Mouse (Mus musculus) retina, postnatal 1 day (tissue): ENCODE data around the gene 5330417C22Rik.
A peak's percentile ranks its signal among the peaks of the same experiment; 100 is the strongest.
"Not testable (repeated sequence)": the region's sequence is repeated elsewhere in the genome, so short reads cannot be mapped to it uniquely, and the experiment has no call there.

ENCODE experiments used
- DNase-seq: peaks from one replicate; pipeline ENCODE4 v3.0.0-alpha.2; 2012

5330417C22Rik gene

DNA sequence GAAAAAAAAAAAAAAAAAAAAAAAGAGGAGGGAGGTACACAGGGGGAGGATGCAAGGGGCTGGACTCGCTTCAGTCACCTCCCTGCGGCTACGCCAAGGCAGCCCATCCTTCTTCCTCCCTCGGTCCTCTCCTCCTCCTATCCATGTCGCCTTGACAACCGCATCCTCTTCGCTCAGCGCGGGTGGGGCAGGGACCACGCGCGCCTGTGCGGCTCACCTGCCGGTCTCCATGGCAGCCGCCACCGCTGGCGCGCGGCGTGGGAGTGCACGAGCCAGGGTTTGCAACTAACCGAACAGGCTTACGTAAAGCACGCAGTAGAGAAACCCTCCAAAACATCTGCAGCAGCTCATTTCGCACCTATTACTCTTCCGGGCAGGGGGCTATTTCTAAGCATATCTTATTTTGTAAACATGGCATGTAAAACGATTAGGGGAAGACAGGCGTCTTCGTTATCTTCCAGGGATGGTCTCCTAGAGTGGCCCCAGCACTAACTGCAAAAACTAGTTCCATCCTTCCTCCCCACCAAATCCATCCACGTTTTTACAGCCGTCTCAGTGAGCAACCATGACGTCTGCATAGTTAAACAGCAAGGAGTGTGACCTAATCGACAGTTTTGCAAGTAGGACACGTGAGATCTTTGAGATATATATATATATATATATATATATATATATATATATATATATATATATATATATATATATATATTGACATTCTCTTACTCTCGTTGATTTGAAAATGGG, at the start of gene 5330417C22Rik:
5330417C22Rik (minus strand) TSS at position 20 of the 744 bp plus-strand sequence.
- DNase-seq: peak; percentile 78

DNA sequence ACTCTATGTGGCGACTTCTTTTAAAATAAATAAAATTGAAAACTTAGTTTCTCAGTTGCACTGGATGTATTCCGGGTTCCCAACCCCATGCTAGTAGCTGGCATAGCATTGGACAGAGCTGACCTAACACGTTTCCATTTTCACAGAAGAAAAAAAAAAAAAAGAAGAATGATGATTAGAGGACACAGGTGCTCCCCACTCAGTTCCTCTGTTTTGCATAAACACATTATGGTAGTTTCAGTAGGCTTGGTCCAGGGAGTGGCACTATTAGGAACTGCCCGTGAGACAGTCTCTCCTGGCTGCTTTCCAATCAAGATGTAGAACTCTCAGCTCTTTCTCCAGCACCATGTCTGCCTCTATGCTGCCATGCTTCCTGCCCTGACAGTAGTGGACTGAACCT, 48.2 kb upstream of the 5330417C22Rik start:
- DNase-seq: no peak

DNA sequence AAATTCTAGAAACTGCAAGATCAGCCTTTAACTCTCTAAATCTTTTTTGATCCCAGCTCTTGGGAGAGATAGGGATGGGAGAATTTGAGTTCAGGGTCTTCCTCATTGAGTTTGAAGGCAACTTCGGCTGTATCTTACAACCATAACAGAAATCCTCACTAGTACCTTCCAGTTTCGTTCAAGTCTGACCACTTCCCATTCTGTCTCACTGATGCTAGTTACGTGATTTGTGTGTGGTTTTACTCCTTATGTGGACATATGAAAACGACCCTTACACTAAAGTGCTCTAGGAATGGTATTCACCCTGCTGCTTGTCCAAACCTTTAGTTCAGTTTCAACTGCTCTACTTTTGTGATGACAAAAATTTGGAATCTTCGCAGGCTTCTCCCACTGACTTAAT, 37.7 kb upstream of the 5330417C22Rik start:
- no peak for DNase-seq

DNA sequence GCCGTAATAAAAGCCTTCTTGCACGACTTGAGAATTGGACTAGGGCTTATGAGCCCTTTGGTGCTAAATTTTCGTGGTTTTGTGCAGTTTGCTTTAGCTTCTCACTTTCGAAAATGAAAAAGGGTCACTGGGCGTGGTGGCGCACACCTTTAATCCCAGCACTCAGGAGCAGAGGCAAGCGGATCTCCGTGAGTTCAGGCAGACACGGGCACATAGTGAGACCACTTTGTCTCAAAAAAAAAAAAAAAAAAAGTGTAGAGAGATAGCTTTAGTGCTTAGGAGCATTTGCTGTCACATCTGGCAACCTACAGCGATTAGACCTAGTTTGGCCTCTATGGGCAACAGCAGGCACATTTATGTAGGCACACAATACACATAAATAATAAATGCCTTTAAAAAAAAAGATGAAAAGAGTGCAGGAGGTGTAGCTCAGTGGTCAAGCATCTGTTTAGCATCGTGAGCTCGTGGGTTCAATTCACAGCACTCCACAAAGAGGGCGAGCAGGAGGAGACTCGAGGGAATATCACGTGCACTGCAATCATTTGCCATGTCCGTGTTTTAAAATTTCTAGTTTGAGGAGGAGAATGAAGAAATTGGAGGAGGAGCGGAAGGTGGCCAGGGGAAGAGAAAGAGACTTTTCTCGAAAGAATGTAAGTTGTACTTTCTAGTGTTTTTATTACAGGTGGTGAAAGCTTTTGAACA, 36.1 kb upstream of the 5330417C22Rik start:
- DNase-seq: no peak

DNA sequence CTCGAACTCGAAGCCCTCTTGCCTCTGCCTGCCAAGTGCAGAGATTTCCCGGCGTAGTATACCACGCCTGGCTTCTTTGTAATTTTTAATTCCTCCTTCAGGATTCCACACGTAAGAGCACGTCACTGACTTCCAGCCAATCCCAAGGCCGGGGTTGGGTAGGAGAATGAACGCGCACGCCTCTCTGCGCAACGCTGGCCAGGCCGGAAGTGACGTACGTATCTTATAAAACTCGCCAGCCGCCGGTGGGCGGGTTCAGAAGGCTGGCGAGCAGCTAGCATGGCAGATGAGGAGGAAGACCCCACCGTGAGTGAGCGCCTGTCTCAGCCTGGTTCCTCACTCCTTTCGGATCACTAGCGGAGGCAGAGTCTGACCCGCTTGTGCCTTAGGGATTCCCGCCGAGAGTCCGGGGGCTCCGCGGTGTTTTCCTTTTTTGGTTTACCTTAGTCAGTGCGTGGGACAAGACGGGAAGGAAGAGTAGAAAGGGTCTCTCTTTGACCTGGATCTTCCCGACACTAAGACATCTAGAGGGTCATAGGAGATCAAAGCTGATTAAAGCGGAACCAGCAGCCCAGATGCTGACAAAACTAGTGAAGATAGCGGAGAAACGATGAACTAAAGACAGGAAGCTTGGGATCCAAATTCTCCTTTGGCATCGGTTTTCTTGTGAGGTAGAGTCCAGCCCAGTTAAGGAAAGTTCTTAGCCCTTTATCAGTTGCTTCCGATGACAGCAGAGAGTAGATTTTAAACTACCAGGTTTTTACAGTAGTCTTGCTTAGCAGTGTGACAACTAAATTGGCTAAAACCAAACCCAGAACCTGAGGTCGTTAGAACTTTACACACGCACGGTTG, 35.3 kb upstream of the 5330417C22Rik start, which contains the start of gene Taf13:
Taf13 (plus strand) TSS at position 256 of the 852 bp plus-strand sequence.
- DNase-seq: peak; percentile 99

DNA sequence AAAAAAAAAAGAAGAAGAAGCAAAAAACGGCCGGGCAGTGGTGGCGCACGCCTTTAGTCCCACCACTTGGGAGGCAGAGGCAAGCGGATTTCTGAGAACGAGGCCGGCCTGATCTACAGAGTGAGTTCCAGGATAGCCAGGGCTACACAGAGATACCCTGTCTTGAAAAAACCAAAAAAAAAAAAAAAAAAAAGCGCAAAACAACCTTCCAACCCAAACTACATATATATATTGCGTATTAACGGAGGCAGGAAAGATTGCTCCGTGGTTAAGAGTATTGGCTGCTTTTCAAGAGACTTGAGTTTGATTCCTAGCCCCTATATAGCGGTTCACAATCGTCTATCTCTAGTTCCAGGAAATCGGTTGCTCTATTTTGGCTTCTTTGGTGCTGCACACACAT, 34.5 kb upstream of the 5330417C22Rik start:
- DNase-seq: no peak

DNA sequence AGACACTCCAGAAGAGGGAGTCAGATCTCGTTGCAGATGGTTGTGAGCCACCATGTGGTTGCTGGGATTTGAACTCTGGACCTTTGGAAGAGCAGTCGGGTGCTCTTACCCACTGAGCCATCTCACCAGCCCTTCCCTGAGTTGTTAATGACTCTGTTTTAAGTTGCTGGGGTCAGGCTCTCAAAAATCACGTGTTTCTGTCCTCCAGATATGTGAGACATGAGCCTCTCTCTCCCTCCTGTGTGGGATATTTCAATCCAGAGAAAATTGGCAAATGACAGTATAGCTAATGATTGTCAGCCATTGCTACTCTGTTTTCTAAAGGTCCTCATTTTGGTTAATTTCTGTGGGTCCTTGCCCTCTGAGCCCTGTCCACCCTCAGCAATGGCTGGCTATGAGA, 33.3 kb upstream of the 5330417C22Rik start:
- DNase-seq: not testable (repeated sequence)

DNA sequence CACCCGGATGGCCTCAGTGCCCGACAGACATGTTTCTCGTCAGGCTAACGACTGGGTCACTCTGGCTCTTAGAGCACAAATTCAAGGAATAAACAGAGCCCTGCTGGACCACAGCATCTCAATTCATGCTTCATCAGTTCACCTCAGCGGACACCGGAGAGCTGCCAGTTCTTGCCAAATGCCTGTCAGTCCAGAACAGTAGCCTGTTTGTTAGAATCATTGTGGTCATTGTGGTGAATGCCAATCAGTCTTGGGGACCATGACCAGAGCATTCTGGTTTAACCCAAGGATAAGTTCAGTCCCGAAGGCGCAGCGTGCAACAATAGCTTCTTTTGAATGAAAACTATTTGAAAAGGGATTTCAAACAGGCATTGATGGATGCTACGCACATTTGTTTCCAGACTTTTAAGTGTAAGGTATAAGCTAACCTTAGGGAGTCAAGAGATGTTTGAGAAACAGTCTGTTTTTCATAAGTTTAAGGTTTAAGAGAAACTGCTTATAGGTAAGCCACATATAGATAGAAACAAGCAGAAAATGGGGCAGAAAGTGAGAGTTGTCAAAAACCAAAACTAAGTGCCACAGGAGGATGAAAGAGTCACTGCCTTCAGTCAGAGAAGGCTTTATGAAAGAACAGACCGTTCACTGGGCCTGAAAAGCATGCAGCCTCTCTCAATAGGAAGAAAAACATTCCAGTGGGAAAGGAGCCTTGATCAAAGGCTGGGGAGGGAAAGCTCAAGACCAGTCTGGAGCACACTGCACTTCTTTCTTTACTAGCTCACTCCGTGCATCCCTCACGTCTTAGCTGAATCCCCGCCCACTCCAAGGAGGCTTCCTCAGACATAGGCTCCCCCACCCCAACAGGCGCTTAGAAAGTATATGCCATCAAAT, 31.9 kb upstream of the 5330417C22Rik start:
- DNase-seq: peak; percentile 29

DNA sequence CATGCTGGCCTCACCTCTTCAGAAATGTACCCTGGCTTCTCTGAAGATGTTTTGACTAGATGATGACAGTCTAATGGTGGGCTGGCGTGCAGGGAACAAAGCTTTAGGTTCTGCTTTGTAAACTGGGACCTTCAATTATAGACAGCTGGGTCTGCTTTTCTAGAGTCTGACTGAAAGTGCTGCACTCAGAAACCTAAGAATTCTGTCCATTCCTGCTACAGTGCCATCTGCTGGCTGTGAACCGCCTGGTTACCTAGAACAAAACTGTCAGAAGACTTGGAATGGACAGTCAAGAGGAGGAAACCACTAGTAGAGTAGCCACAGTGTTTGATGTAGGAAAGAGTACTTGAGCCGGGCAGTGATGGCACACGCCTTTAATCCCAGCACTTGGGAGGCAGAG, 27.0 kb upstream of the 5330417C22Rik start:
- peak; percentile 91 for DNase-seq

DNA sequence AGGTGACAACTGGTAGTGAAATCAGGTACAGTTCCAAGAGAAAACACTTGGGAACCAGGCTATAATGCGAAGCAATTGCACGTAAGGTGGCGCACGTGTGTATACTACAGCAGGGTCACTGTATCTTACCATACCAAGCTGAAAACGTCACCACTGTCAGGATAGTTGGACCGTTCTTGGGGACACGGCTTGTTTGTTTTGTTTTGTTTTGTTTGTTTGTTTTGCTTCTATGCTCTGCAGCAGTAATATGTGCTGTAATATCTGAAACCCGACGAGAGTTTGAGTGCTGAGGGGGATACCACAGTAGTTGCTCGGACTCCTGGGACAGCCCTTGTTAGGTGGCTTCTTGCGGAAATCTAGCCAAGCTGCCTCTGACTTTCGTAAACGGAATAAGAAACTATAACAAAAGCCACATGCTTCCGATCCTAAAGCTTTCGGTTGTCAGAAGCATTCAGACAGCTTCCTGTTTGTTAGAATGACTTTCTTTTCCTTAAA, 26.5 kb upstream of the 5330417C22Rik start:
- DNase-seq: no peak

DNA sequence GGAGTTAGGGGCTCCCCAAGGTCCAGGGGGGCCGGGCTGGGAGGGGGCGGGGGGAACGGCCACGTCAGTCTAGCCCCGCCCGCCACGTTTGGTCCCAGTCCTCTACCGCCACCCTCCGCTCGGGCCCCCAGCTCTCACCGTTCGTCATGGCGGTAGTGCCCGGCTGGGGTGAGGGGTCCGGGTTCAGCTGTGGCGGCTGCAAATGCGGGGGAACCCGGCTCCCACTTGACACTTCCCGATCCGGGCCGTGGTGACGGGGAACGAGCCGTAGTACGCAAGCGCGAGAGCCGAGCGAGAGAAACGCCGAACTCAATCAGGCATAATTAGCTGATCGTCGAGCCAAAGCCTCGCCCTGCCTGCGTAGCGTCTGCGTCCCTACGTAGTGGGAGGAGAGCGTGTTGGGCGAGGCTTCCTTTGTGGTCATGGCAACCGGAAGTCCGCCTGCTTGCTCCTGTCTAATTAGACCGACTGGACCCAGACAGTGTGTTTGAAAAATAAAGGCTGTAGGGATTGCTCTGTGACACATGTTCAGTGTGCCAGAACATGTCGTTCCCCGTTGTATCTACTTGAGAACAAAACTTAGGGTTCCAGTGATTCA, 25.9 kb upstream of the 5330417C22Rik start, which contains the start of gene Tmem167b:
Tmem167b (minus strand) TSS at position 334 of the 598 bp plus-strand sequence.
- DNase-seq: peak; percentile 100

DNA sequence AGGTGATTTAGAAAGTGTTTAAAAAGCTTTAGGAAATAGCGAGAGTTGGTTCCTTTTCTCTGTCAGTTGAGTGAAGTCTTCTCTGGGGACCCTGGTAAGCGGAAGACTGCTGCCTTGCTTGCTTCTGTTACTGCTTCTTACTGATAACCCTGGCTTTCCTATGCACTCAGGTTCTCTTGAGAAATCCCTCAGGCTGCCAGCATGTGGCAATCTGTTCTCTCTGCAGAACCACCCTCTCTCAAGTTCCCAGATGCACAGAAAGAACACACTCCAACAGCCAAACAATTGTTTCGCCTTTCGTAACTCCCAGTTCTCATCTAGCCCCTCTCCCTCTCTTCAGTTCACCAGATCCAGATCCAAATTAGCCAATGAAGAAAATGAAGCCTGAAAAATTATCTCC, 21.6 kb upstream of the 5330417C22Rik start:
- no peak for DNase-seq

DNA sequence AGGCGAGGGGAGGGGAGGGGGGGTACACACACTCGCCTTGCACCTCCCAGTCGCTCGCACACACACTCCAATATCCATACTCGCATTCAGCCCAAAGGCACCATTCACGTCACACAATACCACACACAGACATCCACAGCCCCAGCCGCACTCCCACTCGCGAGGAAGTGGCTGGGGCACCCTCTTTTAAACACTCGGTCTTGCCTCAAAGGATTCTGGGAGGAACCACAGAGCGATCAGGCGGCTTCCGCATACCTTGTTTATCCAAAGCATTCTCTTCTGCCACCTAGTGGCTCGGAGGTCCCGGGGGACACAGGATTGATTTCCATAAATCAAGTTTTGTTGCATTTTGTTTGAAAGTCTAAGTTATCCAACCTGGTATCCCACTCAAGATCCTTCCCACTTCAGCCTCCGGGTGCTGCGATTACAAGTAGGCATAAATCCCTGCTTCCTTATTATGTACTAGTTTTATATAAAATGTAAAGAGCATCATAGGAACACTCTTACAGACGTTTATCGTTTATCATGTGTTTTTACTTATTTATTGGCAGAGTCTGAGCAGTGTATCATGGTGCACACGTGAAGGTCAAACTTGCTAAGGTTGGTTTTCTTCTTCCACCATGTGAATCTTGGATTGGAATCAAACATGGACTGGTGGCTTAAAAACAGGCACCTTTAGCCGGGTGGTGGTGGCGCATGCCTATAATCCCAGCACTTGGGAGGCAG, 18.4 kb upstream of the 5330417C22Rik start:
- DNase-seq: peak; percentile 99

DNA sequence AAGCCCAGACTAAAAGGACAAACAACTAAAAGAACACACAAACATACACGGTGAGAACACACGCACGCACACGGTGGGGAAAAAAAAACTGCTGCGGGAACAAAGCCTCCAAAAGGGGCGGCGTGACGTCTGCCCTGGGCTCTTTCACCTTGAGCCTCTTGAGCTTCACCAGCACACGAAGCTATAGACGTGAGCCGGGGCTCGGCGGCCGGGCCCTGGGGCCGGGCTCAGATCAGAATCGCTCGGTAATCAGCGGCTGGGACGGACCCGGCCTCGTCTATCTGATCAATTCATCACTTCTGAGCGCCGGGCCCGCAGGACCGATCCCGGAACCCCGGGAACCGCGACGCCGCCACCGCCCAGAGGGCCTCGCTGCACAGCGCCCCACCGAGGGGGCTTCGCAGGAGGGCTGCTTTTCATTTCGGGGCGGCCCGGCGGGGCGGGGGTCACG, 17.8 kb upstream of the 5330417C22Rik start:
- DNase-seq: no peak

DNA sequence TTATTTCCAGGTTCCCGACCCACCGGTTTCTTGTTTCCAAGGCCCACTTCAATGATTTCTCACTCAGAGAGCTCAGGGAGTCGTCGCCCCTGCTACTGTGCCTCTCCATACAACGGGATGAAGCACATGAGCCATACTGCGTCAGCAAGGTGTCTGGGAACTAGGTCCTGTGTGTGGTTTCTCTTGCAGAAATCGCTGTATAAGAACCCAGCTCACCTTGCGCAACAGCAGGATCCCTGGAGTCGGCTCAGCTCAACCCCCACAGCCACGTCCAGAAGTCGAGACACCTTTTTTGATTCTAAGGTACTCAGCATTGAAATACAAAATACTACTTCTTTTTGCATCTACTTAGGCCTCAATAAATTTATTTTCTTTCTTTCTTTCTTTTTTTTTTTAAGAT, 6.0 kb upstream of the 5330417C22Rik start:
- no peak for DNase-seq

DNA sequence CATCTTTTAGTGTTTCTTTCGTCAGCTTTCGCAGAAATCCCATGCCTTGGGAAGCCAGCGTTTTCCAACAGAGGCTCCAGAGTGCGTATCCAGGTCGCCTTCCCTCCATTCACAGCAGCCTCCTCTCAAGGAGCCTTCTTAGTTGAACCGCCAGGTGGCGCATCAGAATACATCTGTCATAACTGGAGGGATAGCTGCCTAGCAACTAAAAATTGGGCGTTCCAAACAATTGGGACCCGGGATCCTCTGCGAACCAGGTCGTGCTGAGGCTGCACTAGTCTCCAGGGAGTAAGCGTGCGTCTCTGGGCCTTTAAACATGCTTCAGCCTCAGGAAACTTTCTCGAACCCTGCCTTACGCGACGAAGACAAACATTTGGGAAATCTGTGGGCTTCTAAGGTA, 967 bp upstream of the 5330417C22Rik start:
- DNase-seq: peak; percentile 97

DNA sequence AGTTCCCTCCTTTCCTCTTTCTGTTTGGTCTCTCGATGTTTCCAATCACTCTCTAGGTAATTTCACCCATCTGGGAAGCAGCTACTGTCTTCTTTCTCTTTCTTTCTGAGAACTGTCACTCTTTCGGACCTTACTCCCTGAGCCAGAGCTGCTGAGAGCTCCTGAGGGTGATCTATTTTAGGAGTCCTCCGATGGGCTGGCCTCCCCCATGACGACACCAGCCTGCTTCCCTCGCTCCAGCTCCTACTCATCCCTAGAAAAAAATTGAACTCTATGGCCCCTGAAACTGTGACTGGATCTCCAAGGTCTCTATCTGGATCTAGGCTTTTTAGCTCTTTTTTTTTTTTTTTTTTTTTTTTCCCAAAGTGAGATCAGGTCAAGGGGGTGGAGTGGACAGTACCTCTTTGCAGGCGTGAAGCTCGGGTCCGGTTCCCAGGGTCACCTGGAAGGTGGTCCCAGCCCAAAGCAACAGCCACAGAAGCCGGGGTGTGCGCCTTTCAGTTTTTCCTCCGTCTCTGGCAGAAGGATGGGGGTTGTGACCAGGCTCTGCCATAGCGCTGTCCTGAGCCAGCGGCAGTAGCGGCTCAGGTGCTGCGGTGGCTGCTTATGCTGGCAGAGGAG, 330 bp downstream of the 5330417C22Rik start:
- no peak for DNase-seq

DNA sequence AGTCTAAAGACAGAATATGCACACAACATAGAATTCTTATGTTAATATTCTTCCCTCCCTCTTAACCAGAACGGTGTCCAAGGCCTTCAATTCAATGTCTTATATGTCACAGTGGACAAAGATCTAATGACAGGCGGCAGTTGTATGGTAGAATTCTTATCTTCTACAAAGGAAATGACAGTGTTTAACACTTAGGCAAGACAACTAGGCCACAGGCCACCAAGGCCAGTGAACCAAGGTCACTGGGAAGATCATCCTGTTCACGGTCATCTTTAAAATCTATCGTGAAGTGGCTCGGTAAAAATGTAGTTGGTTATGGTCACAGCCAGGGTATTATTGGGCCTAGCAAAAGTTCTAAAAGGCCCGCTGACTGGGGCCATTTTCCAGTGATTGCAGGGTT, 2.4 kb downstream of the 5330417C22Rik start, which contains the start of gene 1700013F07Rik:
1700013F07Rik (plus strand) TSS at position 200 of the 400 bp plus-strand sequence.
- DNase-seq: no peak

DNA sequence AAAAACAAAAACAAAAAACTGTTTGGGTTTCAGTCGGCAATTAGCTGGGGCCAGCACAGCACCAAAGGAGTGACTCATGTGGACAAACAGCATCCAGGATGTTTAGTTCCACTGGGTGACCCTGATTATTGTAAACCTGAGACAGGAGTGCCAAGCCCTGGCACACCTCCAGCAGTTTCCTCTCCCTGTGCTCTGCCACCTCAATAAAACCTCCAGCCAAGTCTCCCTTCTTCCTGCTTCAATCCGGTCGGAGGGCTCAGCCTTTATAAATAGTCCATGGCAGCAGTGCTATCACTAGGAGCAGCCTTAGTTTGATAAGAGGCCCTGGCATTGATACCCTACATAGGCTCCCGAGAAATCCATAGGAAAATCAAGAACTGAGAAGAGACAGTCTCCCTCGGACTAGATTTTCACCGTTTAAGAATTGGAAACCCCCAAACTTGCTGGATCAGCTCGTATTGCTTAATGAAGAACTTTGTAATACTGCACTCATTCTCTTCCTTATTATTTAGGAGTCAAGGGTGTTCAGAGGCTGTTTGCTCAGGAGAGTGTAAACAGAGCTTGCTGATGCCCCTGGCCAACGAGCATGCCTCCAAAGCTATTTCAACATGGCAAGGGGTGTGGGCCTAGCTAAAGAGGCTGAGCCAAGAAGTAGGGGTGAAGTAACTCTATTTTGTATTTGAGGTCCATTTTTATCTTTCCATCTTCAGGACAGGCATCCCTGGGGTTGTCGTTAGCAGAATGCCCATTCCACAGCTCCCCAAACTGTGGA, 3.0 kb downstream of the 5330417C22Rik start:
- no peak for DNase-seq
